Mouse (Mus musculus) cortical plate, adult 2 months (tissue): Measurements from ENCODE around the gene Adamtsl4.

Source experiments
- CTCF ChIP-seq: fragments of 200-500 bp; IDR thresholded peaks from 2 replicates; pipeline ENCODE4 v1.5.1; 2011; ENCODE audit warnings: mild to moderate bottlenecking, control low read depth, low read length; ENCODE audit not compliant: insufficient read depth; ENCODE audit errors: extremely low read depth
- POLR2A ChIP-seq: fragments of 200-500 bp; IDR thresholded peaks from 2 replicates; pipeline ENCODE4 v1.6.1; 2011; ENCODE audit warnings: mild to moderate bottlenecking, low read length, control low read depth; ENCODE audit not compliant: insufficient read depth; ENCODE audit errors: extremely low read depth

DNA sequence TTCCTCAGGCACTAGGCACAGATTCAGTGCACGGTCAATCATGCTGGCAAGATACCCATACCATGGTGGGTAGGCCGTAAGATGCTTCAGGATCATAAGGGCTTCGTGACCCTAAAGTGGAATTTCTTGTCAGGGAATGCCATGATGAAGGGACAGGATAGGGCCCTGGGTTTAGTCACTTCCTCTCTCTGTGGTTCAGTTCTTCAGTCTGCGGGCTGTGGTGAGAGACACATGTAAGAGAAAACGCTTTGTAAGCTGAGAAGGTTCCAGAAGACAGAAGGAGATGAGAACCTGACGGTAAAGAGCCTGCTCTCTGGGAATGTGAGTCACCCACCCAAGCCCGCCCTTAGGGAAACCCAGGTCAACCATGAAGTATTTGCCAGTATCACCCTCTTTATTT is 19.8 kb upstream of the Adamtsl4 start:
- TF ChIP-seq POLR2A (no peak), CTCF (no peak)
